ENCODE assay signal across 7 mouse cellular contexts in the genomic region with DNA sequence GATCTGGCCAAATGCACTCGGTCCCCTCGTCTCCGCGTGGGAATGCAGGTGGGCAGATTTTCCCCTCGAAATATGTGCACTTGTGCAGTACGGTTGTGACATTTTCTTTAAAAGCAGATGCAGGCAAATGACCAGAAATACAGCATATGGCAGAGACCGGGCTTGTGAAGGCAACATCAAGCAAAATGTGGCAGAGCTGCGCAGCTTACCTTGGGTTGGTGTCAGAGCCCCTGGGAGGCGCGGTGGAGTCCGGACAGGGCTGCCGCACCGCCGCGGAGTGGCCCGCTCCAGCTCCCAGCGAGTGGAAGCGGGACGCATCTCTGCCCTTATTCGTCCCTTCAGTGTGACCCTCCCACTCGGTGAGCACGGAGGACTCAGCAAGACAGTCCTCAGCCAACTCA. TPM values are rescaled to one million over a fixed set of nuclear protein-coding genes. Genes with fewer than 3 reads are reported as not detected.
DNase-seq lines count a peak whose midpoint lies in the region; ATAC-seq lines count a peak whose summit lies in the region.

A gene (minus strand): TSS at position 332 of the 401 bp plus-strand sequence.

- H3K9ac ChIP-seq in embryonic facial prominence, embryonic 11.5 days (replicated peaks; ENCODE audit: low read length) = peak within 1 kb of the TSS; percentile 61
- peak within 1 kb of the TSS; percentile 50 for H3K9ac ChIP-seq in hindbrain, embryonic 11.5 days (ENCODE audit: low read depth, low read length)
- H3K9ac ChIP-seq in limb, embryonic 12.5 days (replicated peaks) = peak within 1 kb of the TSS; percentile 65
- H3K9ac ChIP-seq in neural tube, embryonic 15.5 days (replicated peaks) = peak within 1 kb of the TSS; percentile 64

- no peaks in the 10 kb centered on the region for H3K36me3 ChIP-seq in embryonic facial prominence, embryonic 11.5 days (replicated peaks; ENCODE audit: control insufficient read depth, insufficient read depth, low read depth, low read length)
- H3K36me3 ChIP-seq in hindbrain, embryonic 11.5 days (ENCODE audit: control insufficient read depth, insufficient read depth, low read length) = no peaks in the 10 kb centered on the region
- no peaks in the 10 kb centered on the region for H3K36me3 ChIP-seq in limb, embryonic 12.5 days
- H3K36me3 ChIP-seq in neural tube, embryonic 15.5 days = no peaks in the 10 kb centered on the region

- WGBS in embryonic facial prominence, embryonic 11.5 days = 2% methylated on average over 22 of the region's 22 CpGs
- 1% methylated on average over 22 of the region's 22 CpGs for WGBS in hindbrain, embryonic 11.5 days
- WGBS in limb, embryonic 12.5 days = 2% methylated on average over 22 of the region's 22 CpGs
- under 1% methylated on average over 22 of the region's 22 CpGs for WGBS in neural tube, embryonic 15.5 days

- no peaks in the 10 kb centered on the region for H3K4me1 ChIP-seq in embryonic facial prominence, embryonic 11.5 days (ENCODE audit: control insufficient read depth, insufficient read depth, low read length)
- 0 out of 2 replicates have a peak, but pooled peaks cover 2% of the 10 kb centered on the region for H3K4me1 ChIP-seq in hindbrain, embryonic 11.5 days (replicated peaks; ENCODE audit: control insufficient read depth, insufficient read depth, low read length)
- H3K4me1 ChIP-seq in limb, embryonic 12.5 days (replicated peaks) = no peaks in the 10 kb centered on the region; the same call in 1 of the 2 replicates
- peaks cover 13% of the 10 kb centered on the region for H3K4me1 ChIP-seq in neural tube, embryonic 15.5 days

- peaks cover 22% of the 10 kb centered on the region for H3K27me3 ChIP-seq in embryonic facial prominence, embryonic 11.5 days (ENCODE audit: control insufficient read depth, insufficient read depth, low read length)
- H3K27me3 ChIP-seq in hindbrain, embryonic 11.5 days (ENCODE audit: control insufficient read depth, insufficient read depth, low read length) = peaks cover 31% of the 10 kb centered on the region
- peaks cover 49% of the 10 kb centered on the region for H3K27me3 ChIP-seq in limb, embryonic 12.5 days
- H3K27me3 ChIP-seq in neural tube, embryonic 15.5 days (replicated peaks) = peaks cover 30% of the 10 kb centered on the region

- H3K9me3 ChIP-seq in embryonic facial prominence, embryonic 11.5 days (replicated peaks; ENCODE audit: control insufficient read depth, low read length) = no peaks in the 10 kb centered on the region
- H3K9me3 ChIP-seq in hindbrain, embryonic 11.5 days (ENCODE audit: control insufficient read depth, low read length) = no peaks in the 10 kb centered on the region
- no peaks in the 10 kb centered on the region for H3K9me3 ChIP-seq in limb, embryonic 12.5 days
- H3K9me3 ChIP-seq in neural tube, embryonic 15.5 days (replicated peaks) = no peaks in the 10 kb centered on the region

- ATAC-seq in embryonic facial prominence, embryonic 11.5 days (replicated peaks; ENCODE audit: insufficient number of reproducible peaks, low FRiP score, low TSS enrichment, low read depth) = no peak
- ATAC-seq in hindbrain, embryonic 11.5 days (ENCODE audit: low FRiP score) = peak; percentile 71
- 0 out of 2 replicates have a peak, but pooled peaks have one; percentile 56 for ATAC-seq in limb, embryonic 12.5 days (ENCODE audit: insufficient number of reproducible peaks, insufficient read depth, low FRiP score, low TSS enrichment, low read depth)
- ATAC-seq in neural tube, embryonic 15.5 days (ENCODE audit: low FRiP score) = peak; percentile 61

- DNase-seq in CD4-positive helper T cell, adult 2 months (ENCODE audit: low read depth, low spot score) = peak; percentile 1
- DNase-seq in ES-CJ7 (ENCODE audit: low read depth, low spot score) (peak; percentile 33), MN1 (ENCODE audit: low spot score) (no peak)
- peak; percentile 42 for DNase-seq in embryonic facial prominence, embryonic 11.5 days (ENCODE audit: low spot score)
- DNase-seq in hindbrain, embryonic 11.5 days (ENCODE audit: low spot score) = peak; percentile 63

- peak within 1 kb of the TSS; percentile 56 for H3K4me3 ChIP-seq in embryonic facial prominence, embryonic 11.5 days (ENCODE audit: low read depth, low read length)
- peak within 1 kb of the TSS; percentile 56 for H3K4me3 ChIP-seq in hindbrain, embryonic 11.5 days (ENCODE audit: low read depth, low read length)
- H3K4me3 ChIP-seq in limb, embryonic 12.5 days (replicated peaks) = peak within 1 kb of the TSS; percentile 53
- peak within 1 kb of the TSS; percentile 70 for H3K4me3 ChIP-seq in neural tube, embryonic 15.5 days (replicated peaks)

- no peak within 1 kb of the TSS for H3K27ac ChIP-seq in embryonic facial prominence, embryonic 11.5 days (replicated peaks; ENCODE audit: low read depth, low read length)
- no peak within 1 kb of the TSS for H3K27ac ChIP-seq in hindbrain, embryonic 11.5 days (ENCODE audit: low read depth, low read length)
- H3K27ac ChIP-seq in limb, embryonic 12.5 days = no peak within 1 kb of the TSS
- peak within 1 kb of the TSS; percentile 28; the same call in 1 of the 2 replicates for H3K27ac ChIP-seq in neural tube, embryonic 15.5 days (replicated peaks)

- H3K4me2 ChIP-seq in embryonic facial prominence, embryonic 11.5 days (ENCODE audit: low read depth, low read length) = peak within 1 kb of the TSS; percentile 99
- H3K4me2 ChIP-seq in hindbrain, embryonic 11.5 days (replicated peaks; ENCODE audit: low read depth, low read length) = peak within 1 kb of the TSS; percentile 99
- H3K4me2 ChIP-seq in limb, embryonic 12.5 days = peak within 1 kb of the TSS; percentile 90
- H3K4me2 ChIP-seq in neural tube, embryonic 15.5 days = peak within 1 kb of the TSS; percentile 100

RNA-seq across cellular contexts. Expression of the gene that starts here (rescaled TPM):
- polyA plus RNA-seq in embryonic facial prominence, embryonic 11.5 days (2014; fragmentation: Nextera tagmentation; extraction: Ambion mirVana) = 0.21 and 0.45 TPM in 2 replicates
- 0.20 and 0.24 TPM in 2 replicates for polyA plus RNA-seq in hindbrain, embryonic 11.5 days (2014; fragmentation: Nextera tagmentation; extraction: Ambion mirVana)
- polyA plus RNA-seq in limb, embryonic 12.5 days (2016; fragmentation: Nextera tagmentation; extraction: Ambion mirVana) = 5.5 and 6.2 TPM in 2 replicates
- 3.0 and 3.4 TPM in 2 replicates for polyA plus RNA-seq in neural tube, embryonic 15.5 days (2015; fragmentation: Nextera tagmentation; extraction: Ambion mirVana)

Comparison
In these comparisons a context has a peak if more than half of its experiments do, and no peak if none do; other contexts are left out.
1. Peak in DNase-seq, H3K4me3 ChIP-seq, H3K9ac ChIP-seq and H3K4me2 ChIP-seq in embryonic facial prominence, embryonic 11.5 days; RNA of the gene not detected or under 1 TPM.
2. Peak in DNase-seq, ATAC-seq, H3K4me3 ChIP-seq, H3K9ac ChIP-seq and H3K4me2 ChIP-seq in hindbrain, embryonic 11.5 days; RNA of the gene not detected or under 1 TPM.